Mouse (Mus musculus): ENCODE results near the gene Flywch2. TPM values are rescaled to one million over a fixed set of nuclear protein-coding genes. Genes with fewer than 3 reads are reported as not detected.
A peak's percentile ranks its signal among the peaks of the same experiment; 100 is the strongest.

The Flywch2 gene
- polyA plus RNA-seq, 1 experiment from 2014 or later: 21.5 TPM

- Histone ChIP-seq H3K9ac (ENCODE audit: low read length) (no peak overlapping the region), H3K27me3 (replicated peaks; ENCODE audit: control insufficient read depth, insufficient read depth, low read length) (peaks cover 43% of the 10 kb centered on the region)
- no peak for ATAC-seq (replicated peaks; ENCODE audit: low FRiP score, low TSS enrichment, low read depth)
Observed at GRCm38 (mm10) chr17:23748631-23749391, 37.1 kb downstream of the Flywch2 start.

GRCm38 (mm10) chr17:23748026-23748425 lies 37.9 kb downstream of the Flywch2 start:
- Histone ChIP-seq H3K4me2 (ENCODE audit: low read length) (no peak overlapping the region), H3K9ac (ENCODE audit: low read length) (no peak overlapping the region), H3K27ac (ENCODE audit: low read depth) (no peak overlapping the region), H3K27me3 (replicated peaks; ENCODE audit: control insufficient read depth, insufficient read depth, low read length) (peaks cover 51% of the 10 kb centered on the region), H3K4me1 (replicated peaks; ENCODE audit: control insufficient read depth, insufficient read depth, low read length) (peaks cover 23% of the 10 kb centered on the region), H3K4me3 (ENCODE audit: low read depth, low read length) (no peak overlapping the region), H3K36me3 (ENCODE audit: control insufficient read depth, insufficient read depth, low read length) (peaks cover 13% of the 10 kb centered on the region), H3K9me3 (ENCODE audit: control insufficient read depth, low read length) (no peaks in the 10 kb centered on the region)
- DNase-seq (ENCODE audit: low spot score) (no peak), ATAC-seq (replicated peaks; ENCODE audit: low FRiP score, low TSS enrichment, low read depth) (no peak)
- WGBS: 26% methylated on average over 6 of the region's 6 CpGs

More at GRCm38 (mm10) chr17:23748631-23749391, 37.1 kb downstream of the Flywch2 start:
- no peak overlapping the region for H3K27ac ChIP-seq (ENCODE audit: low read depth)
- H3K4me2 ChIP-seq (ENCODE audit: low read length): peak overlapping the region; percentile 5; the same call in 1 of the 2 replicates
- H3K4me3 ChIP-seq (ENCODE audit: low read depth, low read length): no peak overlapping the region
- DNase-seq (ENCODE audit: low spot score): peak; percentile 73
- 29% methylated on average over 10 of the region's 10 CpGs for WGBS
- peaks cover 22% of the 10 kb centered on the region for H3K4me1 ChIP-seq (replicated peaks; ENCODE audit: control insufficient read depth, insufficient read depth, low read length)
- no peaks in the 10 kb centered on the region for H3K9me3 ChIP-seq (ENCODE audit: control insufficient read depth, low read length)
- H3K36me3 ChIP-seq (ENCODE audit: control insufficient read depth, insufficient read depth, low read length): peaks cover 21% of the 10 kb centered on the region

- Histone ChIP-seq H3K4me3 (ENCODE audit: low read depth, low read length) (no peak overlapping the region), H3K27ac (ENCODE audit: low read depth) (no peak overlapping the region), H3K36me3 (ENCODE audit: control insufficient read depth, insufficient read depth, low read length) (peaks cover 7% of the 10 kb centered on the region), H3K4me2 (ENCODE audit: low read length) (no peak overlapping the region), H3K9me3 (ENCODE audit: control insufficient read depth, low read length) (no peaks in the 10 kb centered on the region), H3K27me3 (replicated peaks; ENCODE audit: control insufficient read depth, insufficient read depth, low read length) (peaks cover 56% of the 10 kb centered on the region), H3K4me1 (replicated peaks; ENCODE audit: control insufficient read depth, insufficient read depth, low read length) (peaks cover 23% of the 10 kb centered on the region), H3K9ac (ENCODE audit: low read length) (no peak overlapping the region)
- no peak for DNase-seq (ENCODE audit: low spot score)
- 83% methylated on average over 3 of the region's 3 CpGs for WGBS
- ATAC-seq (replicated peaks; ENCODE audit: low FRiP score, low TSS enrichment, low read depth): no peak
Observed at GRCm38 (mm10) chr17:23747471-23747870, 38.4 kb downstream of the Flywch2 start.

- H3K27ac ChIP-seq (ENCODE audit: low read depth): no peak overlapping the region
- DNase-seq (ENCODE audit: low spot score) (no peak), ATAC-seq (replicated peaks; ENCODE audit: low FRiP score, low TSS enrichment, low read depth) (no peak)
- H3K4me3 ChIP-seq (ENCODE audit: low read depth, low read length): no peak overlapping the region
- H3K36me3 ChIP-seq (ENCODE audit: control insufficient read depth, insufficient read depth, low read length): peaks cover under 1% of the 10 kb centered on the region; the same call in 1 of the 2 replicates
- no peak overlapping the region for H3K9ac ChIP-seq (ENCODE audit: low read length)
- 72% methylated on average over 3 of the region's 3 CpGs for WGBS
- peaks cover 27% of the 10 kb centered on the region for H3K4me1 ChIP-seq (replicated peaks; ENCODE audit: control insufficient read depth, insufficient read depth, low read length)
- H3K9me3 ChIP-seq (ENCODE audit: control insufficient read depth, low read length): no peaks in the 10 kb centered on the region
- H3K27me3 ChIP-seq (replicated peaks; ENCODE audit: control insufficient read depth, insufficient read depth, low read length): peaks cover 63% of the 10 kb centered on the region
- H3K4me2 ChIP-seq (ENCODE audit: low read length): no peak overlapping the region
Observed at GRCm38 (mm10) chr17:23746767-23747166, 39.1 kb downstream of the Flywch2 start.

- Histone ChIP-seq H3K4me2 (ENCODE audit: low read length) (peak overlapping the region; percentile 56), H3K27me3 (replicated peaks; ENCODE audit: control insufficient read depth, insufficient read depth, low read length) (peaks cover 68% of the 10 kb centered on the region), H3K4me3 (ENCODE audit: low read depth, low read length) (no peak overlapping the region), H3K27ac (ENCODE audit: low read depth) (no peak overlapping the region), H3K36me3 (ENCODE audit: control insufficient read depth, insufficient read depth, low read length) (no peaks in the 10 kb centered on the region), H3K4me1 (replicated peaks; ENCODE audit: control insufficient read depth, insufficient read depth, low read length) (peaks cover 27% of the 10 kb centered on the region), H3K9ac (ENCODE audit: low read length) (no peak overlapping the region), H3K9me3 (ENCODE audit: control insufficient read depth, low read length) (no peaks in the 10 kb centered on the region)
- DNase-seq (ENCODE audit: low spot score) (peak; percentile 62), ATAC-seq (replicated peaks; ENCODE audit: low FRiP score, low TSS enrichment, low read depth) (no peak)
- WGBS: 8% methylated on average over 12 of the region's 12 CpGs
Observed at GRCm38 (mm10) chr17:23746311-23746710, 39.6 kb downstream of the Flywch2 start.

- peak within 1 kb of the TSS; percentile 32 for H3K4me3 ChIP-seq (ENCODE audit: low read depth, low read length)
- ATAC-seq (replicated peaks; ENCODE audit: low FRiP score, low TSS enrichment, low read depth): no peak; the same call in 1 of the 2 replicates
- peaks cover 27% of the 10 kb centered on the region for H3K4me1 ChIP-seq (replicated peaks; ENCODE audit: control insufficient read depth, insufficient read depth, low read length)
- no peak within 1 kb of the TSS for H3K27ac ChIP-seq (ENCODE audit: low read depth)
- H3K9me3 ChIP-seq (ENCODE audit: control insufficient read depth, low read length): no peaks in the 10 kb centered on the region
- H3K27me3 ChIP-seq (replicated peaks; ENCODE audit: control insufficient read depth, insufficient read depth, low read length): peaks cover 75% of the 10 kb centered on the region
- H3K36me3 ChIP-seq (ENCODE audit: control insufficient read depth, insufficient read depth, low read length): no peaks in the 10 kb centered on the region
- peak within 1 kb of the TSS; percentile 56 for H3K4me2 ChIP-seq (ENCODE audit: low read length)
- H3K9ac ChIP-seq (ENCODE audit: low read length): no peak within 1 kb of the TSS
- under 1% methylated on average over 43 of the region's 45 CpGs for WGBS
- DNase-seq (ENCODE audit: low spot score): peak; percentile 60
Observed at GRCm38 (mm10) chr17:23745301-23746251, 40.3 kb downstream of the Flywch2 start, which contains the start of gene Kremen2. Gene Kremen2, minus strand, starts transcription at chr17:23745833.

GRCm38 (mm10) chr17:23744651-23745050 lies 41.2 kb downstream of the Flywch2 start:
- peak overlapping the region; percentile 32 for H3K4me3 ChIP-seq (ENCODE audit: low read depth, low read length)
- peaks cover 77% of the 10 kb centered on the region for H3K27me3 ChIP-seq (replicated peaks; ENCODE audit: control insufficient read depth, insufficient read depth, low read length)
- H3K27ac ChIP-seq (ENCODE audit: low read depth): no peak overlapping the region
- no peaks in the 10 kb centered on the region for H3K9me3 ChIP-seq (ENCODE audit: control insufficient read depth, low read length)
- 3% methylated on average over 14 of the region's 14 CpGs for WGBS
- H3K36me3 ChIP-seq (ENCODE audit: control insufficient read depth, insufficient read depth, low read length): no peaks in the 10 kb centered on the region
- DNase-seq (ENCODE audit: low spot score) (peak; percentile 69), ATAC-seq (replicated peaks; ENCODE audit: low FRiP score, low TSS enrichment, low read depth) (no peak)
- H3K4me2 ChIP-seq (ENCODE audit: low read length): peak overlapping the region; percentile 56
- H3K9ac ChIP-seq (ENCODE audit: low read length): no peak overlapping the region
- H3K4me1 ChIP-seq (replicated peaks; ENCODE audit: control insufficient read depth, insufficient read depth, low read length): peaks cover 27% of the 10 kb centered on the region

- WGBS: 22% methylated on average over 8 of the region's 8 CpGs
- Histone ChIP-seq H3K9me3 (ENCODE audit: control insufficient read depth, low read length) (no peaks in the 10 kb centered on the region), H3K4me1 (replicated peaks; ENCODE audit: control insufficient read depth, insufficient read depth, low read length) (peaks cover 30% of the 10 kb centered on the region), H3K27me3 (replicated peaks; ENCODE audit: control insufficient read depth, insufficient read depth, low read length) (peaks cover 77% of the 10 kb centered on the region), H3K9ac (ENCODE audit: low read length) (no peak overlapping the region), H3K27ac (ENCODE audit: low read depth) (no peak overlapping the region), H3K4me2 (ENCODE audit: low read length) (no peak overlapping the region), H3K36me3 (ENCODE audit: control insufficient read depth, insufficient read depth, low read length) (no peaks in the 10 kb centered on the region), H3K4me3 (ENCODE audit: low read depth, low read length) (no peak overlapping the region)
- ATAC-seq (replicated peaks; ENCODE audit: low FRiP score, low TSS enrichment, low read depth) (no peak), DNase-seq (ENCODE audit: low spot score) (no peak)
Observed at GRCm38 (mm10) chr17:23744076-23744475, 41.8 kb downstream of the Flywch2 start.
